Mouse (Mus musculus): Measurements from ENCODE around the gene Erg. TPM values are rescaled to one million over a fixed set of nuclear protein-coding genes. Genes with fewer than 3 reads are reported as not detected.

Gene Erg
- polyA plus RNA-seq, 2 experiments from 2014 or later: not detected

DNA sequence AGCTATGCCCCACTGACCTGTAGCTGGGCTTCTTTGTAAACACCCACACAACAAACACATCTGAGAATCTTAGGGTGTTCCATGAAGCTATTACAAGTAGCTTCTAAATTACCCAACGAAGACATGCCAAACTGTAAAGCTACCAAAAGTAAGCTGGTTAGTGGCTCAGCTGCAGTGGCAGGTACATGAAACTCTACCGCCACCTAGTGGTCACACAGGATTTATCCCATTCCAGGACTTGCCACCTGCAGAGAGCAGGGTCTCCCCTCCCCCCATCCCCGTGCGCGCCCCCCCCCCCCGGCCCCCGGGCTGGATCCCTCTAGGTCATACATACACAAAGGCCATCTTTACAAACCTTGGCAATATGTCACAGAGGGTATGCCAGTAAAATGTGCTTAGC, 240.5 kb downstream of the Erg start:
- peak; percentile 30 for ATAC-seq

DNA sequence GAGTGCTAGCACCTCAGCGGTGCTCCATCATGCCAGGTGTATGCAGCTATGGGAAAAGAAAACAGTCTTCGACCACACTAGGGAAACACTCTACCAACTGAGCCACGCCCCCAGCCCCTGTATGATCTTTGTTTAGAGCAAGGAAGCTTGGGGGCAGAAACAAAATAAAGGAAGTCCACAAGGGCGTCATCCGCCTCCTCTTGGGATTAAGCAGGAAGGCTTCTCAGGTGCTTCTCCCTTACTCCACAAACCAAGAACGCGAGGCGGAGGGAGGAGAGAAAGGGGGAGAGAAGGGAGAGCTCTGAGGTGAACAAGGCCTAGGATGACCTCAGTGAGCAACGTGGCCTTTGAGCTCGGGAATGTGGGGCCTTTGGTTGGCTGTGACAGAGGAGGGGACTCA, 241.4 kb downstream of the Erg start:
- no peak for ATAC-seq

GRCm38 (mm10) chr16:95342030-95342429, 244.4 kb downstream of the Erg start:
- peak; percentile 70 for ATAC-seq

DNA sequence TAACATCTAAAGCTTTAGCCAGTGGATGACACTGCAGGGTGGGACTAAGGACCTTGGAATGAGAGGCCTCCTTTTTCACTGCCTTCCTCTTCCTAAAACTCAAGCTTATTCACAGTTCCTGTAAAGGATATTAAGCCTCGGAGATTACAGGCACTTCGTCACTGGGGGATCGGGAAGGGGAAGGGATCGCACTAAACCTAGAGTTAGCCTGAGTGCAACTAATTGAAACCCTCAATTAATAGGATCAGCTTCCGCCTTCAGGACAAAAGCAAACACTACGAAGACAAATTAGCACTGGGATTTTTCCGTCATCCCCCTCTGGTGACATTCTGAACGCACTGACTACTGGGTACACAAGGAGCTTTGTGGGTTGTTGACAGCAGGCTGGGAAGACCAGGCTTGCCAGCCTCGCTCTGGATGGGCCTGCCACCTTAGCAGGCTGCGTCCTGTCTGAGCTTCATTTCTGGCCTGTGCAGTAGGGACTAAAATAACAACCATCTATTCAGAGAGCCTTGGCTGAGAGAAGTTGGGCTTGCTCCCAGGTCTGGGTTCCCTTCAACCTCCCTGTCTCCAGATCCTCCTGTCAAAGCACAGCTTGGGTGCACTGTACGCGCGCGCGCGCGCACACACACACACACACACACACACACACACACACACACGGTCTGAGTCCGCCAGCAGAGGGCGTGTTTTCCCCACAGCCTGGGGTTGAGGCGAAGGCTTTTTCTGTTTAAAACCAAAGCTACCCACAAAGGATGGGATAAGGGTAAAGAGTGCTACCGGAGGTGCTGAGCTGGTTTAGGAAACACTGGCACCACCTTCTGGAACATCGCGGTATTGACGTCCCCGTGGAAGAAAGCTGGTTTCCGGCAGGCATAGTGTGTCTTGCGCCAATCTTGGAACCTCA, 245.3 kb downstream of the Erg start:
- ATAC-seq: peak; percentile 93

DNA sequence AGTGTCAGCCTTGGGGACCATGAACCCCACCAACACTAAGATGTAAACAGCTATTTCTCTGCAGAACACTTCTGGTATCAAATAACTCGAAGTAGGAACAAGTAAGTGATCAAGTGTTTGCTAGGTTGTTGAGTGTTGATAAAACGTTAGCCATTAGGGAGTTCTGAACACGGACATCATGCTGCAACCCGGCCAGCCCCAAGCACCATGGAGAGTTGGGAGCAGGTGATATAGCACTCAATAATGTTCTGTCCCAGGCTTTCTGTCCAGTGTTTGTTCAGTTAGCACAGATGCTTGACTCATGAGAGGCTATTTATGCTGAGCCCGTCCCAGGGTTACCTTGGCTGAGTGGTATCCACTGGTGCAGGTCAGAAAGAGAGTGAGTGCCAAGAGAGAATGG, 254.2 kb downstream of the Erg start:
- ATAC-seq: no peak

- ATAC-seq: no peak
These were observed 264.3 kb downstream of the Erg start for GRCm38 (mm10) chr16:95321945-95322625.

Other genes with a start within 250 kb of the Erg start
- gene Ets2, start 115.5 kb upstream of the Erg start, polyA plus RNA-seq (2017; shearing (Covaris generic)): 1 to 10 TPM; 4.2 to 4.3 TPM